Comparison of ENCODE assay signal across 29 mouse cellular contexts in the genomic region with DNA sequence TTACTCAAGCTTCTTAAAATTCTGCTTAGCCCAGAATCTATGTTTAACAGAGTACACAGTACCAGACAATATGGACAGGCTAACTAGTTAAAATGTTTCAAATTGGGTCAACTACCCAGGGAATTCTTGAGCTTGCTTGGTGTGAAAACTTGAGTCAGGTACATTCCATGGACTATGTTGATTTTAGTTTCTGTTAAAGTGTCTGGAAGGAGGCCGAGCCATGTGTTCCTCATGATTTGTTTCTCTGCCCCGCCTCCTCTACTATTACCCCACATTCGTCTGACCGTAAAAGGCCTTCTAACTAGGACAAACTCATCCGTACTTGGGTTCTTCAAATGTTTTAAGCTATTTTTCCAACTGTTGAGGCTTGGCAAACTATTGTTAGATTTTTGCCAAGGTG. TPM values are rescaled to one million over a fixed set of nuclear protein-coding genes. Genes with fewer than 3 reads are reported as not detected.
DNase-seq lines count a peak whose midpoint lies in the region; ATAC-seq and TF ChIP-seq lines count a peak whose summit lies in the region.
"Had no signal": no experiment of that assay in that cellular context is flagged by ENCODE, and none has a peak within 500 bp of the region (broad histone marks: within the 10 kb centered on the region; RNA-seq: fewer than 3 reads in every experiment).

No protein-coding gene starts in this region.

- WGBS in limb, embryonic 14.5 days, result 62% methylated on average over 5 of the region's 5 CpGs
- 85% methylated on average over 5 of the region's 5 CpGs for WGBS in limb, embryonic 10.5 days
- WGBS in embryonic facial prominence, embryonic 15.5 days, result 53% methylated on average over 5 of the region's 5 CpGs
- WGBS in forebrain, embryonic 11.5 days, result 95% methylated on average over 5 of the region's 5 CpGs

- no peaks in the 10 kb centered on the region for H3K36me3 ChIP-seq in limb, embryonic 14.5 days (ENCODE audit: control insufficient read depth, insufficient read depth, low read length)
- no peaks in the 10 kb centered on the region for H3K36me3 ChIP-seq in limb, embryonic 10.5 days
- H3K36me3 ChIP-seq in embryonic facial prominence, embryonic 15.5 days, result no peaks in the 10 kb centered on the region
- no peaks in the 10 kb centered on the region for H3K36me3 ChIP-seq in forebrain, embryonic 11.5 days (ENCODE audit: control insufficient read depth, insufficient read depth, low read length)
- H3K36me3 ChIP-seq: forebrain, embryonic 12.5 days; heart, embryonic 10.5 days; heart, embryonic 15.5 days; midbrain, embryonic 10.5 days; midbrain, embryonic 15.5 days had no signal

- no peaks in the 10 kb centered on the region for H3K4me1 ChIP-seq in limb, embryonic 14.5 days (ENCODE audit: control insufficient read depth, insufficient read depth, low read length)
- no peaks in the 10 kb centered on the region for H3K4me1 ChIP-seq in limb, embryonic 10.5 days
- H3K4me1 ChIP-seq in embryonic facial prominence, embryonic 15.5 days, result no peaks in the 10 kb centered on the region
- H3K4me1 ChIP-seq in forebrain, embryonic 11.5 days (replicated peaks; ENCODE audit: control insufficient read depth, insufficient read depth, low read length), result no peaks in the 10 kb centered on the region
- H3K4me1 ChIP-seq: forebrain, embryonic 12.5 days; heart, embryonic 10.5 days; heart, embryonic 15.5 days; midbrain, embryonic 10.5 days; midbrain, embryonic 15.5 days had no signal

- no peaks in the 10 kb centered on the region for H3K27me3 ChIP-seq in limb, embryonic 14.5 days (ENCODE audit: control insufficient read depth, insufficient read depth, low read length)
- H3K27me3 ChIP-seq in limb, embryonic 10.5 days (ENCODE audit: low read depth, poor library complexity, severe bottlenecking), result no peaks in the 10 kb centered on the region
- H3K27me3 ChIP-seq in embryonic facial prominence, embryonic 15.5 days, result no peaks in the 10 kb centered on the region
- no peaks in the 10 kb centered on the region for H3K27me3 ChIP-seq in forebrain, embryonic 11.5 days (ENCODE audit: control insufficient read depth, insufficient read depth, low read length)
- H3K27me3 ChIP-seq: forebrain, embryonic 12.5 days; heart, embryonic 15.5 days; midbrain, embryonic 15.5 days had no signal

- no peak for ATAC-seq in limb, embryonic 14.5 days (ENCODE audit: low FRiP score, low read depth)
- 0 out of 2 replicates have a peak, but pooled peaks have one; percentile 19 for ATAC-seq in embryonic facial prominence, embryonic 15.5 days (ENCODE audit: insufficient number of reproducible peaks, low FRiP score, low TSS enrichment, low read depth)
- no peak for ATAC-seq in forebrain, embryonic 11.5 days (replicated peaks; ENCODE audit: low FRiP score)
- ATAC-seq: activated CD4-positive, CD25-positive, alpha-beta regulatory T cell, adult 4 months; forebrain, postnatal 0 days; hindbrain, embryonic 16.5 days; midbrain, embryonic 15.5 days had no signal

- H3K4me3 ChIP-seq in limb, embryonic 14.5 days (replicated peaks; ENCODE audit: low read length), result no peak overlapping the region
- no peak overlapping the region for H3K4me3 ChIP-seq in limb, embryonic 10.5 days
- no peak overlapping the region for H3K4me3 ChIP-seq in embryonic facial prominence, embryonic 15.5 days (replicated peaks)
- H3K4me3 ChIP-seq in forebrain, embryonic 11.5 days (ENCODE audit: low read depth, low read length), result no peak overlapping the region
- H3K4me3 ChIP-seq: forebrain, embryonic 12.5 days; heart, embryonic 10.5 days; heart, embryonic 15.5 days; midbrain, embryonic 10.5 days; midbrain, embryonic 15.5 days had no signal

- no peak overlapping the region for H3K4me2 ChIP-seq in limb, embryonic 14.5 days (replicated peaks; ENCODE audit: low read depth, low read length, severe bottlenecking)
- H3K4me2 ChIP-seq in embryonic facial prominence, embryonic 15.5 days (replicated peaks), result no peak overlapping the region
- H3K4me2 ChIP-seq in forebrain, embryonic 11.5 days (ENCODE audit: low read depth, low read length, severe bottlenecking), result no peak overlapping the region
- H3K4me2 ChIP-seq: forebrain, embryonic 12.5 days; heart, embryonic 15.5 days; lung, embryonic 14.5 days; midbrain, embryonic 15.5 days had no signal

- H3K9ac ChIP-seq in limb, embryonic 14.5 days (ENCODE audit: low read depth, low read length, severe bottlenecking), result no peak overlapping the region
- no peak overlapping the region for H3K9ac ChIP-seq in embryonic facial prominence, embryonic 15.5 days
- no peak overlapping the region for H3K9ac ChIP-seq in forebrain, embryonic 11.5 days (ENCODE audit: low read length)
- H3K9ac ChIP-seq: forebrain, embryonic 12.5 days; forebrain, postnatal 0 days; heart, embryonic 15.5 days; liver, embryonic 14.5 days; lung, embryonic 14.5 days; midbrain, embryonic 15.5 days had no signal

- H3K9me3 ChIP-seq in limb, embryonic 14.5 days (ENCODE audit: control insufficient read depth, low read length), result no peaks in the 10 kb centered on the region
- no peaks in the 10 kb centered on the region for H3K9me3 ChIP-seq in limb, embryonic 10.5 days (replicated peaks)
- no peaks in the 10 kb centered on the region for H3K9me3 ChIP-seq in embryonic facial prominence, embryonic 15.5 days (replicated peaks)
- no peaks in the 10 kb centered on the region for H3K9me3 ChIP-seq in forebrain, embryonic 11.5 days (ENCODE audit: control insufficient read depth, low read length)
- H3K9me3 ChIP-seq: forebrain, embryonic 12.5 days; heart, embryonic 10.5 days; heart, embryonic 15.5 days; midbrain, embryonic 10.5 days; midbrain, embryonic 15.5 days had no signal

- no peak for TF ChIP-seq POLR2A in limb, embryonic 14.5 days (IDR thresholded peaks at IDR 0.05; ENCODE audit: borderline replicate concordance, extremely low read depth, insufficient read depth, insufficient read length)

- peak; percentile 84 for DNase-seq in heart, adult 11 months
- DNase-seq in heart, adult 9 months (ENCODE audit: low spot score in 2 of 2), result no peak
- peak; percentile 45 for DNase-seq in limb, embryonic 14.5 days (ENCODE audit: low spot score)
- DNase-seq in limb, embryonic 10.5 days (ENCODE audit: low spot score), result no peak
- DNase-seq in adipocyte (ENCODE audit: low spot score), result peak; percentile 16
- no peak for DNase-seq in forebrain, embryonic 11.5 days (ENCODE audit: low spot score)
- no peak for DNase-seq in urinary bladder, postnatal 10 days (ENCODE audit: low spot score)
- DNase-seq: adrenal gland, adult 8-10 months; B cell, adult 2 months; cerebellum, adult 8-10 months; cerebellum, postnatal 25 days; forebrain, postnatal 0 days; layer of hippocampus, postnatal 36 days; left cerebral cortex, postnatal 4 days; liver; lung, embryonic 14.5 days; right cerebral cortex, adult 18-20 months; thymus, adult 2 months; thymus, postnatal 36 days had no signal

- H3K27ac ChIP-seq in limb, embryonic 14.5 days (replicated peaks; ENCODE audit: low read depth, low read length), result no peak overlapping the region
- no peak overlapping the region for H3K27ac ChIP-seq in limb, embryonic 10.5 days
- no peak overlapping the region; the same call in 1 of the 2 replicates for H3K27ac ChIP-seq in embryonic facial prominence, embryonic 15.5 days (replicated peaks)
- no peak overlapping the region for H3K27ac ChIP-seq in forebrain, embryonic 11.5 days (ENCODE audit: low read depth, low read length)
- H3K27ac ChIP-seq: forebrain, embryonic 12.5 days; heart, embryonic 10.5 days; heart, embryonic 15.5 days; liver, embryonic 14.5 days; midbrain, embryonic 10.5 days; midbrain, embryonic 15.5 days; stomach, postnatal 0 days had no signal

RNA-seq across cellular contexts. Expression of gene Adamts5, which starts 24.4 kb away (rescaled TPM):
- 5.3 and 5.4 TPM in 2 replicates for polyA plus RNA-seq in limb, embryonic 14.5 days (2012; rRNA removed)
- polyA plus RNA-seq in limb, embryonic 14.5 days (2014; fragmentation: Nextera tagmentation; extraction: Ambion mirVana), result 10.7 and 10.9 TPM in 2 replicates
- polyA plus RNA-seq in limb, embryonic 10.5 days (2016; fragmentation: Nextera tagmentation; extraction: Ambion mirVana), result 0.83 and 1.1 TPM in 2 replicates
- polyA plus RNA-seq in embryonic facial prominence, embryonic 15.5 days (2015; fragmentation: Nextera tagmentation; extraction: Ambion mirVana), result 6.0 and 7.0 TPM in 2 replicates
- 0.72 and 0.85 TPM in 2 replicates for polyA plus RNA-seq in forebrain, embryonic 11.5 days (2014; fragmentation: Nextera tagmentation; extraction: Ambion mirVana)

Comparison
In these comparisons a context has a peak if more than half of its experiments do, and no peak if none do; other contexts are left out.
1. DNase-seq: peak in heart, adult 11 months (single experiment), limb, embryonic 14.5 days (single experiment) and adipocyte (single experiment); none in heart, adult 9 months (0 of 2), limb, embryonic 10.5 days (single experiment), forebrain, embryonic 11.5 days (single experiment) and urinary bladder, postnatal 10 days (single experiment).